Mouse (Mus musculus) common myeloid progenitor, adult 5-6 weeks (primary cell): Measurements from ENCODE around the gene Tmem101. TPM values are rescaled to one million over a fixed set of nuclear protein-coding genes. Genes with fewer than 3 reads are reported as not detected.

Experiments
- ATAC-seq: replicated peaks from 2 replicates; pipeline ENCODE4 v1.8.0; 2016; ENCODE audit warnings: low read depth, mild to moderate bottlenecking, moderate TSS enrichment, inconsistent platforms; ENCODE audit not compliant: poor library complexity, severe bottlenecking
- total RNA-seq: library from RNA; stranded (forward); fragments of 200-1000, 187-1606 nt; gene quantifications from 2 replicates; pipeline ENCODE4 v1.2.3, GENCODE M21; 2017

Gene Tmem101
- 11.3 and 21.5 TPM in 2 replicates for total RNA-seq

DNA sequence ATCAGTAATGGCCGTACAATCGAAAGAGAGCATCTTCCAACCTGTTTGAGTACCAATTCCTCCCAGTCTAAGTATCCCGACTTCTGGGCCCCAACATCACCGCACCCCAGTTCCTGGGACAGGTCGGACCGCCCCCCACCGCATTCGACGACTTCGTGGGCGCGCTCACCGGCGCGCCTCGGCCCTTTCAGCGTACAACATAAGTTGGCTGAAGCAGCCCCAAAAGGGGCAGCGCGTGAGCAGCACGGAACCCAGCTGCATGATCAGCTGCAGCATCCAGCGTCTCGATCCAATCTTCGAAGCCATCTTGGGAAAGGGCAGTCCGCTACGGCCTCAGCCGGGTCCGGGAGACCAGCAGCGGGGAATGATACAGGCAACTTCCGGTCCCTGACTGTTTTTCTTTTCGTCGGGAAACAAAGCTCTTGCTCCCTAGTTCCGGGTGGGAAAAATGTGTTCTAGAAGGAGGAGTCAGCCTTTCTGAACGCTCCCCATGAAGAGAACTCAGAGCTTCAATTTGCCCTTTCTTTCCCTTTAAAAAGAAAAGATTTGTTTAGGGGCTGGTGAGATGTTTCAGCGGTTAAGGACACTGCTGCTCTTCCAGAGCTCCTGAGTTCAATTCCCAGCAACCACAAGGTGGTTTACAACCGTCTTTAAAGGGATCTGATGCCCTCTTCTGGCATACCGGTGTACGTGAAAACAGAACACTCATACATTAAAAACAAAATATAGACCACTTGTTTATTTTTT lies at the start of gene Tmem101:
Gene Tmem101, minus strand, starts transcription at position 366 of the 747 bp plus-strand sequence.
- ATAC-seq: peak; percentile 87

DNA sequence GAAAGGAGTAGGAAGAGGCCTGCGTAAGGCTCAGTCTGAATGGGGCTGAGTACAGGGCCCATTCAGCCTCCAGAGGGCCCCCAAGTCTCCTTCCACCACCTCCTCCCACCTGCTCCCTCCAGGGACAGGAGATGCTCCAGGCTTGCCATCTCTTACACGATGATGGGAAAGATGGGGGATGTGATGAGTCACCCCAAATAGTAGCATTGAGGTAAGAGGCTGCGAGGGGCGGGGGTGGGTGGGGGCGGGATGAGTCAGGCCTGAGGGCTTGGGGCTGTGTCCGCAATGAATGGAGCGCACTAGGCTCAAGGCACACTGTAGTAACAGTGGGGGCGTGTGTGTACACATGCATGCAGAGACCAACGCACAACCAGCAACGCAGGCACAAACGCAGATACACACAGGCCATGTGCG lies 45.2 kb upstream of the Tmem101 start:
- ATAC-seq: no peak

DNA sequence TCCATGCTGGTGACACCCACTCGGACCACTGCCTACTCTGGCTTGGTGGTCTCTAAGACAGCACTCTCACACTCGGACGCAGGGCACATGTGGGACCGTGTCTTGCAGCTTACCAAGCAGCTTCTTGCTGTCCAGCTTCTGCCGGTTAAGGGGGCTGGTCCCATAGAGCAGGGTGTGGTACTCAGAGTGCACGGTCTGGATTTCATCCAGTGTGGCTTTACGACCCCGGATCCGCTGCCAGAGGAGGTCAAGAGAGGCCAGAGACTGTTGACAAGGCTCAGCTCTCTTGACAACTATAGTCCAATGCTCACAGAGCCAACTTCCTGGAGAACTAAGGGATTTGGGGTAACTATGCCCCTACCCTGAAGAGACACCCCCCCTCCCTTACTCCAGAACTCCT lies 43.7 kb upstream of the Tmem101 start:
- no peak for ATAC-seq

DNA sequence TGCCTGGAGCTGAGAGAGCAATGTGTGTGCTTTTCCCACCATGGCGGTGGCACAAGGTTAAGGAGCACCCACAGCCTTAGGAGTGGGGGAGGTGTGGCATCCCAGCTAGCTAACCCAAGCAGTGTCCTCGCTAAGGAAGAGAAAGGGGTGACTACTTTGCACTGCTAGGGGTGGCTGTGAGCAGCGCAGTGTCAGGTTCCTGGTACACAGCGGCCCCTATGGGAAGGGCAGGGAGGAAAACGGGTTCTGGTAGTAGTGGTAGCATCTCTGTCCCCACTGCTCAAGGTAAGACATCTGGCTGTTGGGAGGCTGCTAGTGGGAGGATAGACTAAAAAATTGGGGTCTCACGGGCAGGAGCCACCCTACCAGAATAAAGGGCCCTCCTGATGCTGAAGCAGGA lies 42.0 kb upstream of the Tmem101 start:
- ATAC-seq: no peak

DNA sequence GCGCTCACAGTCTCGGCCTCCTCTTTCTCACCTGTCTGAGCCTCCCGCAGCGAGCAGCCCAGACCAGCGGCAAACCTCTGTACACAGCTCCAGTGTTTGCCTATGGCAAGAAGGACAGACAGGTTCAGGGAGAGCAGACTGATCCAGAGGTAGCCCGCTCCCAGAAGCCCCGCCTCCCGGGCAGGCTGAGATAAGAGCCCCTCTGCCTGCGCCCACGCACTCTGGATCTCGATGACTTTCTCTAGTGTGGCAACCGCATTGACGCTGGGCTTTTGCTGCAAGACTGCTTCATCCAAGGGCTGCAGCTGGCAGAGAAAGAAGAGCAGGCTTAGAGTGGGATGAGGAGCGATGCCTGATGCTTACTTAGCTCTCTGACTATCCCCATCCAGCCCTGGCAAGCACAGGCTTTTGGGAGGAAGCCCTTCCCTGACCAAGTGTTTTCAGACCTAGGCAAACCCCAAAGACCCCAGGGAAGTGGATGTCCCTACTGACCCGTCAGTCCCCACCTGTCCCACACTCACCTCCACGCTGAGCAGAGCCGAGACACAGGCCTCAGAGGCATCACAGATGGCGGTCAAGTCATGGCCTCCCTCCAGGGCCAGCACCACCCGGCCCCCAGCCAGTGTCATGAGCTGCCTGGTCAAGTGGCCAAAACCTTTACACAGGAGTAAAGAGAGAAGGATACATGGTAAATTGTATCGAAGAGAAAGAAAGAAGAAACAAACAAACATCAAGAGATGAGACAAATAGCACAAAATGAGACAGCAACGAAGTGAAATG lies 40.0 kb upstream of the Tmem101 start:
- no peak for ATAC-seq

DNA sequence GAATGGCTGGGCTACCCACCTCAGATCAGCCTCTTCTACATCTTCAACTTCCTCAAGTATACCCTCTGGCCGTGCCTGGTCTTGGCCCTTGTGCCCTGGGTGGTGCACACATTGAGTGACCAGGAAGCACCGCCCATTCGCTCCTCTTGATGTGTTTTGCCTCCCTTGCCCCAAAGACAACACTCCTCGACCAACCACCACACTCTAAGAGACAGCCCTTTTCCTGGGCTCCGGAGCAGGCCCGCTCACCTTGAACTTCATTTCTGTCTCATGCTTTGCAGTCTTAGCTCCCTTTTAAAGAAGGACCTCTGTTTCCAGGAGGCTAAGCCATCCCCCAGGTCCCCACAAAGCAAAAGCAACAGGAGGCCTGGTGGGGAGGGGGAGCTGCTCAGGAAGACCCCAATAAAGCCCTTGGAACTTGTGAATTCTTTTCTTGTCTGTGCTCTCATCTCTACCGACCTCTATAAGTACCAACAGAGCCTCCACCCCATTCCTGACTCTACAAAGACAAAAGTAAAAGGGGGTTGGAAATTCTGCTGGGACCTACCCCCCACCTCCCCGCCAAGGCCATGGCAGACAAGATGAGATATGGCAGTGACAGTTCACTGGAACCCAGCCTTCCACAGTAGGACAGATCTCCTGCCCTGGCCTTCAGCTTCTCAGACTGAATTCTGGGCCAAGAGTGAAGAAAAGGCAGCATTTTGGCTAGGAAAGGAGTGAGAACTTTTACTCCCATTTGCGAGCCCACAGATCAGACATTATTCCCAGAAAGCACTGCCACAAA lies 37.6 kb upstream of the Tmem101 start:
- ATAC-seq: no peak

DNA sequence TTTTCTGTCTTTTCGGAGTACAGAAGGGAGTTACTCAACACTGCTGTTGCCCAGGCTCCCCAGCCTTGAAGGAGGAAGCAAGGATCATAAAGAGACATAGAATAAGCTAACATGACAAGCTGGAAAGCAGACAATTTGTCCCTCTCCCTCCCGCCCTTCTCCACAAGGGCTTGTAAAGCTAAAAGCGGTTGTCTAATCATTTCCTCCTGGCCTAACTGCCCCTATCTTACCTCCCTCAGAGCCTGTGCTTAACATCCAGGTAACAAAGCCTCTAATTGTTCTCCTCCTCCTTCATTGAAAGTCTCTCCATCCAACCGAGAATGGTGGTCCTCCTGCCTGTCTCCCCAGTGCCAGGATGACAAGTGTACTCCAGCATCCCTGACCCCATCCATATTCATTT lies 34.6 kb upstream of the Tmem101 start:
- ATAC-seq: no peak

DNA sequence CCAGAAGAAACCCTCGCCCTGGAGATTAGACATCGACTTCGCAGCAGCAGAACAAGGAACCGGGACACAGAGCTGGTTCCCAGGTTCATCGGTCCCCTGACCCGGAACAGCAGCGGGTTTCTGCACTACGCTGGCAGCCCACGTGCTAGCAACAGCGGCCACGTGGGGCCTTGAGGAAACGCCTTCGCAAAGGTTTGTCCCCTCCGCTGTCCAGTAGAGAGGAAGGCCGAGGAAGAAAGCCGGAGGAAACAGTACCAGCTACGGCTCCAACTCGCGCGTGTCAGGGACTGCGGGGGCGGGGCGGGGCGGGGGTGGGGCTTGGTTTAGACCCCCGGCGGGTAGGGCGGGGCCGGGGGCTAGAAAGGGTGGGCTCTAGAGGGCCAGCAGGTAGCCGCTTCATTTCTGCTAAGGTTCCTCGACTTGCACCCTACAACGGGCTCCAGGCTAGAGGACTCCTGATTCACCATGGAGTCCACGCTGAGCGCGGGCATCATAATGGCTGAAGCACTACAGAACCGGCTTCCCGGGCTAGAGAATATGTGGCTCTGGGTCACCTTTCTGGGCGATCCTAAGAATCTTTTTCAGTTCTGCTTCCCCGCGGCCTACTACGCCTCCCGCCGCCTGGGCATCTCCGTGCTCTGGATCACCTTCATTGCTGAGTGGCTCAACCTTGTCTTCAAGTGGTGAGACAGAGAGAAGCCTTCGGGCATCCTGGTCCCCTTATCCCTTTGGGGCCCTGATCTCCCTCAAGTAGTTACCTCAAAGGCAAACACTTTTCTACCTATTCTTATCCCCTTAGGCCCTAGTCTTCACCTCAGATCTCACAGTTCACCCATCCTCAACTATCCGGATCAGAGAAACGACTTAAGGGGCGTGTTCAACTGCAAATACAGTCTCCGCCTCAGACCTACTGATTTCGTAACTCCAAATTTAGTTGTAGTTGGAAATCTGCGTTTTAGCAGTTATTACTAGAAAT lies 33.5 kb upstream of the Tmem101 start, which contains the start of gene G6pc3:
Gene G6pc3, plus strand, starts transcription at position 160 of the 976 bp plus-strand sequence.
- ATAC-seq: peak; percentile 84

DNA sequence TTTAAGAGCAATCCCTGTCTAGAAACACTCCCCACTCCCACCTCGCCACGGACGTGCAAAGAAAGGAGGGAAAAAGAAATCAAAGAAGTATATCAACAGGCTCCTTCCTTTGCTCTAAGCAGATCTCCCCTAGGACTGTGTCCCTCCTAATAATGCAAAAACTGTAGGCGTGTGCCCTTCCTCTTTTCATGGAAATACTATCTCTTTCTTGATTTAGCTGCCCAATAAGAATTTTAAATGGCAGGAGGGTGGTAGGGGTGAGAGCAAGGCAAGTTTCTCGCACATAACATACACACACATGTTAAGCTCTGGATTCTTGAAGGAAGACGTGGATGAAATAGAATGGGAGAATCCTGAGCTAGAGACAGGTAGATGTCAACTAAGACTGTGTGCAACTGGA lies 32.8 kb upstream of the Tmem101 start:
- no peak for ATAC-seq

DNA sequence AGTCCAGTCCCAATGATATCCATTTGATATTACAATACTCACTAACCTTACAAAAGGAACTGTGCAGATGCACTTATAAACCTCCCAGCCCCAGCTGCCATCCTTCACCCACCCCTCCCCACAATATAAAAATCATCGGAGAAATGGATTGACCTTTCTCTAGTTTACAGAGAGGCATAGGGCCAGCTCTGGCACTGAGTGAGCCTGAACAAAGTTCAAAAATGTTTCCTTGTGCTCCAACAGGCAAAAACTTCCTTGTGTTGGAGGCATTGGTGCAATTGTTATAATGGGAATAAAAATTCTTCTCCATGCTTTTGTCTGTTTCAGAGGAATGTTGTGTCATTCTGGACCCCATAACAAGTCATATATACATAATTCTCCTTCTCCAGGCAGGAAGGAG lies 30.0 kb upstream of the Tmem101 start:
- ATAC-seq: no peak

DNA sequence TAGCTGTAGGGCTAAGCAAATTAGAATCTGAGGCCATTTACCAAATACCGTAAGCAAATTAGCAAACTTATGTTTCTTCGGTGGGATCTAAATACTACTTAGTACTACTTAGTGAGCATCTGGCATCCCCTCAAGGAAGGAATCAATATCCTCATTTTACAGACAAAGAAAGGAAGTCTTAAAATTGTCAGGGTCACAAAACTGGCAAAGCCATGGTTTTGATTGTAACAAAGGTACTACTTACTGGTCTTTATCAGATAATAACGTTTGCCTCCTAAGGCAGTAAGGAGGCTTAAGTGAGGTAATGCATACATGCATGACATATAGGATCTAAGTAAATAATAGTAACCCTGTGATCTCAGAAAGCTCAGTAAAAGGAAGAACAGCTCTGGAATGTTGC lies 29.5 kb upstream of the Tmem101 start:
- ATAC-seq: no peak

DNA sequence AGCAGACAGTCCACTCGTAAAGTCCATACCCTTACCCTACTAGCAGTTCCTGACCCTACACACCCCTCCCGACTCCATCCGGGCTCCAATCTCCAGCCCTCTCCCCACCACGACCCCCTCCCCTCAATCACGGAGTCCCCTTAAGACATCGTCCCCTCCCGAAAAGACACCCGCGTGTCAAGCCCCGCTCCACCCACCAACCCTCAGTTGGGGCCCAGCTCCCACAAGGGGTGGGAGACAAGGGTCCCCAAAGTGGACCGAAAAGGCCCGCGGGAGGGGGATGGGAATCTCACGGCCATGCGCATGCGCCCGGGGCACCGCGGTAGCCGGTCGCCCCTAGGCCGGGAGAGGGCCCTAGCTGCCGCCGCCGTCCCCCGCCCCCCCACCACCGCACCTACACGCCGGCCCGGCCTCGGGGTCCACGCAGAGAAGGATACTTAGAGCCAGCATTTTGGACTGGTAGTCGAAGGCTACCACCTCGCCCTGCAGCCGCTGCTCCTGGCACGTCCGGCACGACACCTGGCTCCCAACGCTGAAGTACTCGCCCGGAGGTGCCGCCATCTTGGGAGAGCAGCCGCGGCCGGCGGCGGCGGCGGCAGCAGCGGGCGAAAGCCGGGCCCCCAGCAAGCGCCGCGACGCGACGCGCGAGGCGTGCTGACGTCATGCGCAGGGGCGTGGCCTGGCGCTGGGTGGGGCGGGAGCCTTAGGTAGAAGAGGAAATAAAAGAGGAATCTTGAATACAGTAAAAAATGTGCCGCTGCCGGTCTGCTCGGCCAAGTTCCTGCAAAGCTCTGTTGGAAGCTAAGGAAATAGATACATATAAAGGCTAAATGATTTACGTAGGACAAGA lies 28.7 kb upstream of the Tmem101 start, which contains the start of gene Lsm12:
Gene Lsm12, minus strand, starts transcription at position 651 of the 850 bp plus-strand sequence.
- ATAC-seq: peak; percentile 53

DNA sequence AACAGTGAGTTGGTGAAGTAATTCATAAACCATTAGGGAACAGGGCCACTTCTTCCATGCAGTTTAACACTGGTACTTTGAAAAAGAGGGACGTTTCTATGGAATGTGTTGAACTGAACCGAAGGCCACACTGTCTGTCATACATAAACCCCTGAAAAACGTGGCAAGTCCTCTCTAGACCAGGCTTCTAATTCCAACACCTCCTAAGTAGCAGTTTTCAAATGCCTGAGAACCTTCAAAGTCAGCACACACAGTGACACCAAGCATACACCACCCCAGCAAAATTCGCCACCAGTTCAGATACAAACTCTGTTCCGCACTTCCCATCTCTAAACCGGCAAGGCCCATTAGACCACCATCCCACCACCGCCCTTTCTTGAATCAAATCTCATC lies 28.0 kb upstream of the Tmem101 start:
- no peak for ATAC-seq

DNA sequence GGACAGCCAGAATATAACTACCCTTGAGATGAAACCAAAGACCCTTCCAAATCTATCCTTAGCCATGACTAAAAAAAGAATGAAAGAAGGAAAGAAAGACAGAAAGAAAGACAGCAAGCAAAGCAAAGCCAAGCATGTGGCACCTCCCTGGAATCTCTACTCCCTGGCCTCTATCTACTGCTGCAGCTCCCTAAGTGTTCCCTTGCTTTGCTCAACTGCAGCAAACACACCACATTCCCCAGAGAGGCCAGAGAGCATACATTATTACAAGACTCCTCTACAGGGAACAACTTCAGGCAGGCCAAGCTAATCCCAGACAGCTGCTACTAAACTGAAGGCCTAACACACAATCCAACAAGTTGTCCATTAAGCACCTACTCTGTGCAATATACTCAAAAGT lies 23.6 kb upstream of the Tmem101 start:
- ATAC-seq: no peak

DNA sequence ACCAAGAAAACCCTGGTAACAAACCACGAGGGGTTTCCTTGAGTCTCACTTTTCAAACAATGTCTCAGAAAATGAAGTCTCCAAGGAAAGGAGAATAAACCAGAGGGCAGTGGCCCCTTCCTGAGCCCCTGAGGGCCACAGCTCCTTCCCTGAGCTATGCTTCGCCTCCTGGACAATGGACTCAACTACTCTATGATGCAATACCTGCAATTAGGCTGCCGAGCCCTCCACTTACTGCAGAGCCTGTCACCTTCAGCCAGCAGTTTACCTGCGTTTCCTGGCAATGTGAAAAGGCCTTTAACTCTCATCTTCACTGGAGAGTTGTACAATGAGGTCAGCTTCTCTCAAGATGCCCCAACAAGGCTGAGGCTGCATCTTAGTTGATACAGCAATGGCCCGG lies 12.5 kb upstream of the Tmem101 start:
- ATAC-seq: no peak

DNA sequence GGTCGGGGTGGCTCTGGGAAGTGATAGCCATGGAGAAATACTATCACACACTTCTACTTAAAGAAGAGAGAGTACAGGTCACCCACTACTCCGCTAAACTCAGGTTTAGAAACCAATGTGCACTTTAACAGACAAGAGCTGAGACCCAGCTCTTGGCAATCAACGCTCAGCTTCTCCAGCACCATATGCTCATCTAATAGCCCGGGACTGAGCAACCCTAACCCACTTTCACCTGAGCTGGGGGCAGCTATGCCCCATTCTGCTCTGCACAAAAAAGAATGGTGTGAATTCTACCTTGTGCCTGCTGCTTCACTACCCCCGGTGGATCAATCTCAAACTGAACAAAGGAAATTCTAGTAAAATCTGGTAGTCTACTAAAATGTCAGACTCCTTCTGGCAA lies 11.3 kb upstream of the Tmem101 start:
- ATAC-seq: no peak

DNA sequence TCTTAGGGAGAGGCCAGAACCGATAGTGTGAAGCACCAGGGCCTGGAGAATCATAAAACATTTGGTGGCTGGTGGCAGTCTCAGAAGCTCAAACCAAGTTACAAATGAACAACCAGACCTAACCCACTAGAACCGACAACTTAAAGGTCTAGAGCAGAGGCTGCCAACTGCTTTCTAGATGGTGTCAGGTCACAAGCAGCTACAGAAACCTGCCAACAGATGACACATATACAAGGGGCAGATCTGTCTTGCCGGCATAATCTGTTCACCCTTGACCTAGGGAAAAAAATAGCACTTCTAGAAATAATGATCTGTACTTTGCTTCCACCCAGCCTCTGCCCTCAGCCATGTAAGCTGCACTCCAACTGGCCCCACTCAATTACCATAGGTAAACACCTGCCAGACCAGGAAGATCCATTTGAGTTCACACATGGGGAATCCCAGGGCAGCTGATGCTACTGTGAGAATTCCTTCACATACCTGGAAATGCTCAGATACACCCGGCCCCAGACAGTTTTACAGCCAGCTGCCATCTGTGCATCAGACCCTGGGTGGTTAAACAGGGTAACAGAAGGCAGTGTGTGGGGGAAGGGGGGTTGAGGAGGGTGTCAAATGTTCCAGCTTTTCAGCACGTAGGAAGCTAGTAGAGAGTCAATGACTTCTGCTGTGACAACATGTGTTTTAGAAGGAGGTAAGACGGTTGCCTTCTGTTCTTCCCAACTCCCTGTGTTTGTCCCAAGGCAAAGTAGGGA lies 9.9 kb upstream of the Tmem101 start:
- ATAC-seq: no peak

DNA sequence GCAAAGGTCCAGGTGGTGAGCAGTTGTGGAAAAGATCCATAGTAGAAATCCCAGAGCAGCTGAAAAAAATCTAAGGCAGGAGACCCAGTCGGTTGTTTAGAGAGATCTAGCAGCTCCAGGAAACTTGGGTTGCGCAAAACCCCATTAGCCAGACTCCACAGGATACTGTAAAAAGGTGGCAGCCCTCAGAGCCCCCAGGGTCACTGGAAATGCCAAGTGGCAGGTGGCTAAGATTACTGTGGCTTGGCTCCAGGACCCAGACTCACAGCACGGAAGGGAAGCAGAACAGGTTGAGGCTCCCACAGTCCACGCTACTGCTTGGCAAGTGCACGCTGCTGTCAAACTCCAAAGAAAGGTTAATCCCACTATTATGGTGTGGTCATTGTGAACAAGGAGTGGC lies 3.6 kb upstream of the Tmem101 start:
- ATAC-seq: no peak
